Mouse (Mus musculus) myocyte (in vitro differentiated cells): ENCODE measurements around the gene Myh9.

Experiments
- CEBPB ChIP-seq: IDR thresholded peaks from 2 replicates; pipeline ENCODE4 v1.6.1; 2011; ENCODE audit warnings: mild to moderate bottlenecking, moderate library complexity; ENCODE audit not compliant: poor library complexity, insufficient read depth, severe bottlenecking
- E2F4 ChIP-seq: IDR thresholded peaks from one replicate; pipeline ENCODE4 v1.6.1; 2011; ENCODE audit warnings: mild to moderate bottlenecking, control low read depth, moderate library complexity; ENCODE audit not compliant: insufficient read depth
- MAX ChIP-seq: IDR thresholded peaks from one replicate; pipeline ENCODE4 v1.6.1; 2011; ENCODE audit warnings: low read depth, mild to moderate bottlenecking, control low read depth
- MYOD1 ChIP-seq, 3 experiments: IDR thresholded peaks; one replicate each; pipeline ENCODE4 v1.6.1; 2011; ENCODE audit warnings: control low read depth in 2 of 3, low read depth in 2 of 3, mild to moderate bottlenecking in 2 of 3, moderate library complexity in 1 of 3; ENCODE audit not compliant: insufficient read length in 2 of 3, control insufficient read depth in 1 of 3
- MYOG ChIP-seq, 3 experiments: IDR thresholded peaks; one replicate each; pipeline ENCODE4 v1.6.1; 2011; ENCODE audit warnings: control low read depth in 2 of 3, low read depth in 2 of 3, mild to moderate bottlenecking in 2 of 3; ENCODE audit not compliant: insufficient read length in 2 of 3, control insufficient read depth in 1 of 3, insufficient read depth in 1 of 3
- POLR2A ChIP-seq: IDR thresholded peaks from one replicate; pipeline ENCODE4 v1.6.1; 2011; ENCODE audit warnings: low read depth, mild to moderate bottlenecking, control low read depth, moderate library complexity; ENCODE audit not compliant: insufficient read length
- POLR2AphosphoS2 ChIP-seq: IDR thresholded peaks from one replicate; pipeline ENCODE4 v1.6.1; 2011; ENCODE audit warnings: low read depth, control low read depth; ENCODE audit not compliant: insufficient read length
- SRF ChIP-seq: IDR thresholded peaks from one replicate; pipeline ENCODE4 v1.6.1; 2011; ENCODE audit warnings: low read depth; ENCODE audit not compliant: control insufficient read depth, insufficient read length
- TCF12 ChIP-seq: IDR thresholded peaks from one replicate; pipeline ENCODE4 v1.6.1; 2011; ENCODE audit warnings: mild to moderate bottlenecking, control low read depth; ENCODE audit not compliant: poor library complexity, insufficient read depth, severe bottlenecking
- USF1 ChIP-seq: IDR thresholded peaks from one replicate; pipeline ENCODE4 v1.6.1; 2011; ENCODE audit warnings: low read depth, mild to moderate bottlenecking, control low read depth, moderate library complexity

GRCm38 (mm10) chr15:77855301-77855700 lies 13.3 kb upstream of the Myh9 start:
- TF ChIP-seq POLR2AphosphoS2 (no peak), MAX (no peak), POLR2A (no peak), TCF12 (no peak), MYOG (IDR thresholded peaks at IDR 0.05; ENCODE audit: control insufficient read depth in 1 of 3, insufficient read depth in 1 of 3, insufficient read length in 2 of 3, low read depth in 2 of 3) (no peak), USF1 (no peak), SRF (no peak), CEBPB (no peak), E2F4 (no peak), MYOD1 (IDR thresholded peaks at IDR 0.05; ENCODE audit: control insufficient read depth in 1 of 3, insufficient read length in 2 of 3, low read depth in 2 of 3) (no peak)
